Mouse (Mus musculus) bone marrow macrophage, adult 2 months (primary cell): ENCODE data around the gene Tfb1m.

Experiments
- CTCF ChIP-seq: IDR thresholded peaks from 2 replicates; pipeline ENCODE4 v1.5.1; 2012; ENCODE audit warnings: low read depth, mild to moderate bottlenecking, low read length, moderate library complexity
- POLR2A ChIP-seq: IDR thresholded peaks from 2 replicates; pipeline ENCODE4 v1.6.1; 2012; ENCODE audit warnings: mild to moderate bottlenecking, low read depth, low read length, borderline replicate concordance

DNA sequence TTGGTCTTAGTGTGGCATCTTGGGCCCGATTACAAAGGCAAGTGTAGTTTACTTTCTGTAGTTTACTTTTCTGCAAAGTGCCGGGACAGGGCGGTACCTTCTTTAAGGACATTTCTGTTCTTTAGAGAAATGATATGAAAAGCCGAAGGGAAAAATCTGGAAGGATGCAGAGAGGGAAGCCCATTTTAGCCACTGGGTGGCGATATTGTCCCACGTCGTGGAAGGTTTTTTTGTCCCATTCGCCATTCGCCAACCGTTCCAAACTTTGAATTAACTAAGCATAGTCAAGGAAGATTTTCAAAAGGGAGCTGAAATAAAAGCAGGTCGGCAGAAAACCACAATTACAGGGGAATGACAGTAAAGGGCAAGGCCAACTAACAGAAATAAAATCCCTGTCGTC lies 13.3 kb upstream of the Tfb1m start:
- TF ChIP-seq POLR2A (no peak), CTCF (peak; percentile 65)
